Mouse (Mus musculus): ENCODE results near the gene Rer1. TPM values are rescaled to one million over a fixed set of nuclear protein-coding genes. Genes with fewer than 3 reads are reported as not detected.

The Rer1 gene
- polyA plus RNA-seq, 1 experiment: 82.5 TPM

DNA sequence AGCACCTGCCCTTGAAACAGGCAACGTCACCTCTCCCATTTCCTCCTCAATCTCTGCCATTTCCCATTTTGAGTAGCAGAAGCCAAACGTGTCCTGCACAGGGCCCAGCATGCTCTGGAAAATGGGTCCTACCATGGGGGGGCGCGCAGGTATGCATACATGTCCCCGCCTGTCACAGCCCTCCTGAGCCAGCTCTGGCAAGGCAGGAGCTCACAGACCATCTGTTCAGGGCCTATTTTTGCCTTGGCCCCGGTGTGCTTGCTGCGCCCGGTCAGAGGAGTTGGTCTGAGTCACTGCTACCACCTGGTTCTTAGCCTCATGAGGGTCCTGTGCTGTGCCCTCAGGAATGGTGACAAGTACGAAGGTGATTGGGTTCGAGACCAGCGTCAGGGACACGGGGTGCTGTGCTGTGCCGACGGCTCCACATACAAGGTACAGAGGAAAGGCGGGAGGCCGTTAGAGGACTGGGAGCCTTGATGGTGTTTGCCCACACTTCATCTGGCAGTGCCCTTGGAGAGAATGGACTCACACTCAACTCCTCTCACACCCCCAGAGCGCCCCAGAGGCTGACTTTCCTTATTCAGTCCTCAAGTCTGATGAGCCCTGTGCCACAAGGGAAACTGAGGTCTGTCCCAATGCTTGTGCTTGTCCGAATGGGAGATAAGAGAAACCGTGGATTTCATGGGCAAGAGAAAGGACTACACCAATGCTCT, 6.7 kb upstream of the Rer1 start:
- Histone ChIP-seq H3K27ac (ENCODE audit: insufficient read depth, low read length) (no peak overlapping the region), H3K4me1 (ENCODE audit: control insufficient read depth, insufficient read depth, low read length) (no peaks in the 10 kb centered on the region), H3K9ac (ENCODE audit: low read depth, poor library complexity, severe bottlenecking) (no peak overlapping the region), H3K36me3 (ENCODE audit: control insufficient read depth, insufficient read depth, low read length, poor library complexity, severe bottlenecking) (no peaks in the 10 kb centered on the region), H3K27me3 (ENCODE audit: control insufficient read depth, insufficient read depth, low read length, poor library complexity, severe bottlenecking) (no peaks in the 10 kb centered on the region), H3K4me3 (ENCODE audit: low read depth, low read length) (no peak overlapping the region), H3K9me3 (replicated peaks; ENCODE audit: control insufficient read depth, insufficient read depth, low read length, poor library complexity, severe bottlenecking) (no peaks in the 10 kb centered on the region)
- TF ChIP-seq POLR2A (IDR thresholded peaks at IDR 0.05; ENCODE audit: insufficient read depth, low read length) (no peak), CTCF (IDR thresholded peaks at IDR 0.05; ENCODE audit: low read depth, low read length) (no peak), EP300 (IDR thresholded peaks at IDR 0.05; ENCODE audit: insufficient read depth, low read depth, low read length) (no peak)

DNA sequence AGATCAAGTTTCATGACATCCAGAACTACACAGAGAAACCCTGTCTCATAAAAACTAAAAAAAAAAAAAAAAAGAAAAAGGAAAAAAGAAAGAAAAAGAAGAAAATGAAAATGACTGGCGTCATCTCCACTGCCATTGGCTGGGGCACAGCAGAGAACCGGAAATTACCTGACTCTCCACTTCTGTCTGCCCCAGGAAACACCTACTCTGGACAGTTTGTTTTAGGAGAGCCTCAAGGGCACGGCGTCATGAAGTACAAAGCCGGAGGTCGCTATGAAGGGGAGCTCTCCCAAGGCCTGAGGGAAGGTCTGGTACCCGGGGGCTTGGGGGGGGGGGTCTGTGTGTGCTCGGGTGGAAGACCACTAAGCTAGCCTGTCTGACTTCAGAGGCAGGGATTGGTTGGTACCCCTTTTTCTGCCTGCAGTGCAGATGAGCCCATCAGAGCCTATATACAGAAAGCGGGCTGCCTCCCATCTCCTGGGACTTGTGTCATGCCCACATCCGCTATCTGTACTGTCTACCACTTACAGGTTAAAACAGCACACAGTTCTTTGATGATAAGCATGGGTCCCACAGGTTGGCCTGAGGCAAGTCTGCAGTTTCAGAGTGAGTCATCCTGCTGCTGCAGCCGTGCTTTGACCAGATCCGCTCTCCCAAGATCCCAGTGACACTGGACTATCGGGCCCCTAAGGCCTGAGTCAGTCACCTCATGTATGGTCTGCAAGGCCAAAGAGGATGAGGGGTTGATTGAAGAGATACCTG, 4.7 kb upstream of the Rer1 start:
- TF ChIP-seq EP300 (IDR thresholded peaks at IDR 0.05; ENCODE audit: insufficient read depth, low read depth, low read length) (no peak), CTCF (IDR thresholded peaks at IDR 0.05; ENCODE audit: low read depth, low read length) (no peak), POLR2A (IDR thresholded peaks at IDR 0.05; ENCODE audit: insufficient read depth, low read length) (no peak)
- Histone ChIP-seq H3K4me1 (ENCODE audit: control insufficient read depth, insufficient read depth, low read length) (no peaks in the 10 kb centered on the region), H3K36me3 (ENCODE audit: control insufficient read depth, insufficient read depth, low read length, poor library complexity, severe bottlenecking) (no peaks in the 10 kb centered on the region), H3K27me3 (ENCODE audit: control insufficient read depth, insufficient read depth, low read length, poor library complexity, severe bottlenecking) (no peaks in the 10 kb centered on the region), H3K27ac (ENCODE audit: insufficient read depth, low read length) (no peak overlapping the region), H3K4me3 (ENCODE audit: low read depth, low read length) (no peak overlapping the region), H3K9me3 (replicated peaks; ENCODE audit: control insufficient read depth, insufficient read depth, low read length, poor library complexity, severe bottlenecking) (no peaks in the 10 kb centered on the region), H3K9ac (ENCODE audit: low read depth, poor library complexity, severe bottlenecking) (no peak overlapping the region)

DNA sequence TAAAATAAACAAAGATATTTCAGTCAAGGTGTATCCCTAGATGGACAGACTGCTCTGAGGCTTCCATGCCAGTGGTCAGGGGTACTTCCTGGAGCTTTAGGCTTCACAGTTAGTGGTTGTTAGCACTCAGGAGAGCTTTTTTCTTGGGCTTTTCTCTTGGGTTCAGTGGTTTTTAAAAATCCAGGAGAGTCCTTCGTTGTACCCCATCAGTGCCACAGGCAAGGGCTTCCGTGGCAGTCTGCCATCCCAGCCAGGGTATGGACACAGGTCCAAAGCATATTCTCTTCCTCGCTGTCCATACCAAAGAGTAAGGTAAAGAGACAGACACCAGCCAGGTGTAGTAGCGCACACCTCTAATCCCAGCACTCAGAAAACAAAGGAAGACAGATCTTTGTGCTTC, 4.0 kb upstream of the Rer1 start:
- TF ChIP-seq EP300 (IDR thresholded peaks at IDR 0.05; ENCODE audit: insufficient read depth, low read depth, low read length) (no peak), POLR2A (IDR thresholded peaks at IDR 0.05; ENCODE audit: insufficient read depth, low read length) (no peak), CTCF (IDR thresholded peaks at IDR 0.05; ENCODE audit: low read depth, low read length) (no peak)
- no peak overlapping the region for H3K27ac ChIP-seq (ENCODE audit: insufficient read depth, low read length)

DNA sequence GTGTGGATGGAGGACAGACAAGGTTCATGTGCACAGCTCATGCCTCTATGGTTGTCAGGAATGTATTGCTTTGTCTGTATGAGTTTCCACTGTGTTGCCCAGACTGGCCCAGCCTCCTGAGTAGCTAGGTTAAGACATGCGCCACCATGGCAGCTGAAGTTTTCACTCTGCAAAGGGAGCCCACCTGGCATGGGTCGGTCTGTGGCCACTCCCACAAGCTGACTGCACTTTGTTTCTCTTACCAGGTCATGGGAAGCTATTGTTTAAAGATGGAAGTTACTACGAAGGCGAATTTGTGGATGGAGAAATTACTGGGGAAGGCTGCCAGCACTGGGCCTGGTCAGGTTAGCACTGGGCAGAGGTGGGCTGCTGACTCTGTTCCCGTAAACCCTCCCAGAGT, 3.1 kb upstream of the Rer1 start:
- Histone ChIP-seq H3K4me3 (ENCODE audit: low read depth, low read length) (no peak overlapping the region), H3K27ac (ENCODE audit: insufficient read depth, low read length) (no peak overlapping the region), H3K27me3 (ENCODE audit: control insufficient read depth, insufficient read depth, low read length, poor library complexity, severe bottlenecking) (no peaks in the 10 kb centered on the region), H3K4me1 (ENCODE audit: control insufficient read depth, insufficient read depth, low read length) (no peaks in the 10 kb centered on the region), H3K36me3 (ENCODE audit: control insufficient read depth, insufficient read depth, low read length, poor library complexity, severe bottlenecking) (no peaks in the 10 kb centered on the region), H3K9ac (ENCODE audit: low read depth, poor library complexity, severe bottlenecking) (no peak overlapping the region), H3K9me3 (replicated peaks; ENCODE audit: control insufficient read depth, insufficient read depth, low read length, poor library complexity, severe bottlenecking) (no peaks in the 10 kb centered on the region)
- TF ChIP-seq CTCF (IDR thresholded peaks at IDR 0.05; ENCODE audit: low read depth, low read length) (no peak), POLR2A (IDR thresholded peaks at IDR 0.05; ENCODE audit: insufficient read depth, low read length) (no peak), EP300 (IDR thresholded peaks at IDR 0.05; ENCODE audit: insufficient read depth, low read depth, low read length) (no peak)

More for the DNA sequence above, 4.0 kb upstream of the Rer1 start:
- Histone ChIP-seq H3K4me3 (ENCODE audit: low read depth, low read length) (no peak overlapping the region), H3K36me3 (ENCODE audit: control insufficient read depth, insufficient read depth, low read length, poor library complexity, severe bottlenecking) (no peaks in the 10 kb centered on the region), H3K4me1 (ENCODE audit: control insufficient read depth, insufficient read depth, low read length) (no peaks in the 10 kb centered on the region), H3K9ac (ENCODE audit: low read depth, poor library complexity, severe bottlenecking) (no peak overlapping the region), H3K9me3 (replicated peaks; ENCODE audit: control insufficient read depth, insufficient read depth, low read length, poor library complexity, severe bottlenecking) (no peaks in the 10 kb centered on the region), H3K27me3 (ENCODE audit: control insufficient read depth, insufficient read depth, low read length, poor library complexity, severe bottlenecking) (no peaks in the 10 kb centered on the region)

DNA sequence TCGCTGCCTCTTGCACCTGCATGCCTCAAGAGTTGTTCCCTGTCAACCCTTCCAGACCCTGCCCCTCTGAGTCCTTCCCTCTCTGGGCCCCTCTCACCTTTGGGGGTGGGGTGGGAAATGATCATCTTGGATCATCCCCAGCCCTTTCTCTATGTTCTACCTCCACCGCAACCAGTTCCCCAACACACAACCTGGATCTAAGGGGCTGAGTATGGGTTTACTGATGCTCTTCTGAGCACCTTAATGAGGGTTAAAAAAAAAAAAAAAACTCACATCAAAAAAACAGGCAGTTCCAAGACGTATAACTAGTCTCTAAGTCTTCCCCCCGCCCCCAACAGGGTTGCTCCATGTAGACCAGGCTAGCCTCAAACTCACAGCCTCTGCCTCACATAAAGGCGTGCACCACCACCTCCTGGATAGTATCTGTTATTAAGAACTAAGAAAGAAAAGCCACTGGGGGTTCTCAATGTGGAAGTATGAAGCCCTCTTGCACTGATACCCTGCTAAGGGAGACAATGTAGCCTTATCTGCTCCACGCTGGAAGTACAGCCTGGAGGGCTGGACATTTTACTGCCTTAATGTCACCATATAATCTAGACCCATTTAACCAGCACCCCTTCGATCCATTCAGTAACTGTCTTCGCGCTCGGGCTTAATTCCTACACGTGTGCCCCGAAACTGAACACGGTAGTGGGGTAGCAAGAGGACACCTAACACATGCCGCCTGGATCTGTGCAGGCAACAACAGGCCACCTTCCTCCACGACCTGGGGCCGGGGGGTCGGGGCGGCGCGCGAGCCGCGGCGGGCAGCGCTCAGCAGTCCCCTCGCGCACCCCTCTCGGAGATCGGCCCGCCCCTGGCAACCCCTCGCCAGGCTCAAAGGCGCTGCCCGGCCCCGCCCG, 725 bp downstream of the Rer1 start:
- TF ChIP-seq CTCF (IDR thresholded peaks at IDR 0.05; ENCODE audit: low read depth, low read length): no peak
- TF ChIP-seq POLR2A (IDR thresholded peaks at IDR 0.05; ENCODE audit: insufficient read depth, low read length): no peak
- no peak for TF ChIP-seq EP300 (IDR thresholded peaks at IDR 0.05; ENCODE audit: insufficient read depth, low read depth, low read length)
- H3K27ac ChIP-seq (ENCODE audit: insufficient read depth, low read length): no peak overlapping the region

More for the DNA sequence above, 725 bp downstream of the Rer1 start:
- H3K4me1 ChIP-seq (ENCODE audit: control insufficient read depth, insufficient read depth, low read length): no peaks in the 10 kb centered on the region
- H3K36me3 ChIP-seq (ENCODE audit: control insufficient read depth, insufficient read depth, low read length, poor library complexity, severe bottlenecking): peaks cover 12% of the 10 kb centered on the region
- peak overlapping the region; percentile 96 for H3K4me3 ChIP-seq (ENCODE audit: low read depth, low read length)
- no peaks in the 10 kb centered on the region for H3K27me3 ChIP-seq (ENCODE audit: control insufficient read depth, insufficient read depth, low read length, poor library complexity, severe bottlenecking)
- H3K9ac ChIP-seq (ENCODE audit: low read depth, poor library complexity, severe bottlenecking): peak overlapping the region; percentile 81
- H3K9me3 ChIP-seq (replicated peaks; ENCODE audit: control insufficient read depth, insufficient read depth, low read length, poor library complexity, severe bottlenecking): no peaks in the 10 kb centered on the region
